Mouse (Mus musculus): ENCODE measurements around the gene Sun5. TPM values are rescaled to one million over a fixed set of nuclear protein-coding genes. Genes with fewer than 3 reads are reported as not detected.

Sun5 gene
- total and polyA plus RNA-seq, 3 experiments: 0.30 TPM; not detected in 2

DNA sequence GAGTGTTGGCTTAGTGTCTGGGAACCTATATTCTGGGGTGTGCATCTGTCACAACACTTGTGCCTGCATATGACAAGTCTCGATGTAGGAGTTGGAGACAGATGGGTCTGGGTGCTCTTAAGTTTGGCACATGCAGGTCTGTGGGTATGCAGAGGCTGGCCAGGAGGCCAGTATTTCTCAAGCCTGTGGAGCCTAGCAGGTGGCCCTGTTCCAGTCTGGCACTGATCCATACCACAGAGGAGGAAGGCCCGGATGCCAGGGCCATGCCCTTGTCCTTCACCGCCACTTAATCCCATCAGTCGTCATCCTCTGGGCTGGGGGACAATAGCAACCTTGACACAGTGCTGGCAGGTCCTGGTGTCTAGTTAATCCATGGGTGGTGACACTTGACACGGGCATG lies 43.3 kb upstream of the Sun5 start:
- dilution Hi-C loops (cut with MboI; ENCODE audit: extremely low pct_ligation_motif_present, extremely low pct_unique_long_range_greater_than_20kb, low sequenced_read_pairs): no loop called here
- Histone ChIP-seq H3K4me3 (replicated peaks in 1 of 3; ENCODE audit: low read depth in 2 of 3, low read length in 2 of 3, poor library complexity in 1 of 3) (no peak overlapping the region), H3K36me3 (replicated peaks in 1 of 2; ENCODE audit: control insufficient read depth in 1 of 2, insufficient read depth in 1 of 2, low read length in 1 of 2) (no peaks in the 10 kb centered on the region), H3K27me3 (replicated peaks) (peaks cover 97% of the 10 kb centered on the region), H3K79me2 (replicated peaks; ENCODE audit: control insufficient read depth, extremely low read depth, insufficient read depth, poor library complexity, severe bottlenecking) (no peaks in the 10 kb centered on the region), H3K4me2 (ENCODE audit: insufficient read depth, low read depth, poor library complexity, severe bottlenecking) (no peak overlapping the region), H3K27ac (ENCODE audit: insufficient read depth, low read depth) (no peak overlapping the region), H3K9me3 (replicated peaks; ENCODE audit: low read length) (no peaks in the 10 kb centered on the region), H3K9ac (ENCODE audit: insufficient read depth, low read depth) (no peak overlapping the region), H3K4me1 (ENCODE audit: control insufficient read depth in 1 of 2, insufficient read depth in 2 of 2) (no peaks in the 10 kb centered on the region)
- no peak for DNase-seq (ENCODE audit: extremely low read depth)
- in situ Hi-C loops (cut with MboI; ENCODE audit: low pct_ligation_motif_present, low pct_unique_long_range_greater_than_20kb, low sequenced_read_pairs): no loop called here
- TF ChIP-seq ZKSCAN1 (IDR thresholded peaks at IDR 0.05; ENCODE audit: borderline replicate concordance, low read depth, low read length) (no peak), MAX (IDR thresholded peaks at IDR 0.05; ENCODE audit: low read length) (no peak), PAX5 (IDR thresholded peaks at IDR 0.05; ENCODE audit: low read length) (no peak), ZNF384 (IDR thresholded peaks at IDR 0.05; ENCODE audit: low read depth, low read length) (no peak), IRF4 (IDR thresholded peaks at IDR 0.05; ENCODE audit: low read depth, low read length) (no peak), USF2 (conservative IDR thresholded peaks at IDR 0.05; ENCODE audit: low read depth, low read length) (no peak), USF1 (IDR thresholded peaks at IDR 0.05; ENCODE audit: low read depth, low read length) (no peak), CTCF (conservative IDR thresholded peaks at IDR 0.05 in 1 of 2, IDR thresholded peaks at IDR 0.05 in 1 of 2; ENCODE audit: low read depth in 2 of 2, low read length in 2 of 2) (no peak), ELF1 (IDR thresholded peaks at IDR 0.05; ENCODE audit: low read depth, low read length) (no peak), ETS1 (conservative IDR thresholded peaks at IDR 0.05; ENCODE audit: low read depth, low read length) (no peak), TBP (conservative IDR thresholded peaks at IDR 0.05; ENCODE audit: low read depth, low read length) (no peak), RCOR1 (conservative IDR thresholded peaks at IDR 0.05; ENCODE audit: low read depth, low read length) (no peak), MEF2A (IDR thresholded peaks at IDR 0.05; ENCODE audit: borderline replicate concordance, low read depth, low read length) (no peak), MXI1 (IDR thresholded peaks at IDR 0.05; ENCODE audit: low read depth, low read length) (no peak), POLR2A (IDR thresholded peaks at IDR 0.05; ENCODE audit: low read depth, low read length) (no peak), NRF1 (IDR thresholded peaks at IDR 0.05; ENCODE audit: low read depth, low read length) (no peak)

DNA sequence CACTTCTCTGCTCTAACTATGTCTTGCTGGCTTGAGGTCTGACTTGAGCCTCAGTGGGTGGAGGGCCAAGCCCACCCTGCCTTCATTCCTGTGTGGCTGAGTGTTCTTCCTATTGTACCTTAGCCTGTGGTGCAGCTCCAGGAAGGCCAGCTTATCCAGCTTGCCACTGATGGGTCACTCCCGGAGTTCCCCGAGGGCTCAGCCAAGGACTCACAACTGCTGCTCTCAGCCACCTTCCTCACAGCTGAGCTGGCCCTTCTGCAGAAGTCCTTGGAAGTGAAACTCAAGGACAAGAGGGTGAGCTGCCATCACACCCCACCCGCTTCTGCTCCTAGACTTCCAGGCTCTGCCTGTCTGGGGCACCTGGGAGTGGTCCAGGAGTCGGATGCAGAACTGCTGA lies 35.7 kb upstream of the Sun5 start:
- no peak for DNase-seq (ENCODE audit: extremely low read depth)
- in situ Hi-C loops (cut with MboI; ENCODE audit: low pct_ligation_motif_present, low pct_unique_long_range_greater_than_20kb, low sequenced_read_pairs): no loop called here
- H3K9ac ChIP-seq (ENCODE audit: insufficient read depth, low read depth): no peak overlapping the region
- H3K79me2 ChIP-seq (replicated peaks; ENCODE audit: control insufficient read depth, extremely low read depth, insufficient read depth, poor library complexity, severe bottlenecking): no peaks in the 10 kb centered on the region
- H3K4me3 ChIP-seq (replicated peaks in 1 of 3; ENCODE audit: low read depth in 2 of 3, low read length in 2 of 3, poor library complexity in 1 of 3): no peak overlapping the region
- H3K27ac ChIP-seq (ENCODE audit: insufficient read depth, low read depth): no peak overlapping the region
- peaks cover 99% of the 10 kb centered on the region for H3K27me3 ChIP-seq (replicated peaks)
- H3K36me3 ChIP-seq (replicated peaks in 1 of 2; ENCODE audit: control insufficient read depth in 1 of 2, insufficient read depth in 1 of 2, low read length in 1 of 2): no peaks in the 10 kb centered on the region
- H3K4me1 ChIP-seq (ENCODE audit: control insufficient read depth in 1 of 2, insufficient read depth in 2 of 2): no peaks in the 10 kb centered on the region
- TF ChIP-seq ZNF384 (IDR thresholded peaks at IDR 0.05; ENCODE audit: low read depth, low read length): no peak
- TF ChIP-seq CTCF (conservative IDR thresholded peaks at IDR 0.05 in 1 of 2, IDR thresholded peaks at IDR 0.05 in 1 of 2; ENCODE audit: low read depth in 2 of 2, low read length in 2 of 2): 0 out of 4 replicates have a peak, but pooled peaks of 1 of the 2 experiments have one; percentile 0
- H3K9me3 ChIP-seq (replicated peaks; ENCODE audit: low read length): no peaks in the 10 kb centered on the region
- no peak overlapping the region for H3K4me2 ChIP-seq (ENCODE audit: insufficient read depth, low read depth, poor library complexity, severe bottlenecking)
- dilution Hi-C loops (cut with MboI; ENCODE audit: extremely low pct_ligation_motif_present, extremely low pct_unique_long_range_greater_than_20kb, low sequenced_read_pairs): no loop called here
